Mouse (Mus musculus): ENCODE measurements around the gene Mum1l1. TPM values are rescaled to one million over a fixed set of nuclear protein-coding genes. Genes with fewer than 3 reads are reported as not detected.

The Mum1l1 gene
- polyA plus RNA-seq, 1 experiment, result 4.2 TPM

DNA sequence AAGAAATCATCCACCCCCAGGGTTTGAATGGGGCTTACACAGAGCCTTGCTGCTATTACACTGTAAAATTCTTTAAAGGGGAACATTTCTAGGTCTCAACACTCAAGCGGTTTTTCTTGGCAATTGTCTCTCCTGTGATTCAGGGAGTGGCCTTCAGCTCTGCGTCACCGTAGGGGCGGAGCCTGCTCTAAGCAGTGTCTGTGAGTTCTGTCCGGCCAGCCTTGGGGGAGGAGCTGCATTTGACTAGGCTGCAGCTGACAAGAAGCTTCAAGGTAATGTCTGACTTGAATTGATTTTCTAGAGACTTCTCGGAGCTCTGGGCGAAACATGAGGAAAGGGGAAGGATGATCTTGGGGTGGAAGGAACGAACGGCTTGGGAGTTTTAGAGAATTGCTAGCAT is 21.3 kb downstream of the Mum1l1 start:
- TF ChIP-seq MYOD1 (IDR thresholded peaks at IDR 0.05; ENCODE audit: control insufficient read depth, insufficient read length, low read depth), result peak; percentile 4
- TF ChIP-seq FOSL1 (IDR thresholded peaks at IDR 0.05; ENCODE audit: insufficient read depth, low read length, poor library complexity, severe bottlenecking), result no peak
- Histone ChIP-seq H3K36me3 (ENCODE audit: control insufficient read depth, insufficient read depth) (peaks cover 21% of the 10 kb centered on the region), H3K79me2 (ENCODE audit: control insufficient read depth, insufficient read depth) (no peaks in the 10 kb centered on the region), H3ac (ENCODE audit: control insufficient read depth, insufficient read length, low read depth) (no peak overlapping the region), H3K27me3 (ENCODE audit: control insufficient read depth, insufficient read depth, insufficient read length) (no peaks in the 10 kb centered on the region), H3K79me3 (ENCODE audit: low read depth) (peaks cover 1% of the 10 kb centered on the region), H3K4me3 (ENCODE audit: insufficient read depth, poor library complexity, severe bottlenecking) (no peak overlapping the region)

DNA sequence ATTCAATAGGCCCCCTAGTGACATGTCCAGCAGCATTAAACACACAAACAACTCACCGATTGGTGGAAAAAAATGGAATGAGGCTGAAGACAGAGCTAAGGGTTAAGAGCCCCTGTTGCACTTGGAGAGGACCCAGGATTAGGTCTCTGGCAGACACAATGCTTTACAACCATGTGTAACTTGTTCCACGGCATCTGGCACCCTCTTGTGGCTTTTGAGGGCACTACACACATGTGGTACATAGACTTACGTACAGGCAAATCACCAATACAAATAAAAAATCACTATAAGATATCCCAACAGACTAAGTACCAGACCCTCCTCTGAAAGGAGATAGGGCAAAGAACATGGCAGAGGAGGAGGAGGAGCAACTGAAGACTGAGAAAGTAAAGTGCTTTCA is 37.5 kb downstream of the Mum1l1 start:
- Histone ChIP-seq H3K79me3 (ENCODE audit: low read depth) (no peaks in the 10 kb centered on the region), H3K79me2 (ENCODE audit: control insufficient read depth, insufficient read depth) (no peaks in the 10 kb centered on the region), H3K27me3 (ENCODE audit: control insufficient read depth, insufficient read depth, insufficient read length) (no peaks in the 10 kb centered on the region), H3K4me3 (ENCODE audit: insufficient read depth, poor library complexity, severe bottlenecking) (no peak overlapping the region), H3ac (ENCODE audit: control insufficient read depth, insufficient read length, low read depth) (no peak overlapping the region), H3K36me3 (ENCODE audit: control insufficient read depth, insufficient read depth) (no peaks in the 10 kb centered on the region)
- no peak for TF ChIP-seq USF1 (IDR thresholded peaks at IDR 0.05; ENCODE audit: low read depth)
- peak; percentile 3 for TF ChIP-seq CTCF (IDR thresholded peaks at IDR 0.05; ENCODE audit: control insufficient read depth, insufficient read depth, insufficient read length)

DNA sequence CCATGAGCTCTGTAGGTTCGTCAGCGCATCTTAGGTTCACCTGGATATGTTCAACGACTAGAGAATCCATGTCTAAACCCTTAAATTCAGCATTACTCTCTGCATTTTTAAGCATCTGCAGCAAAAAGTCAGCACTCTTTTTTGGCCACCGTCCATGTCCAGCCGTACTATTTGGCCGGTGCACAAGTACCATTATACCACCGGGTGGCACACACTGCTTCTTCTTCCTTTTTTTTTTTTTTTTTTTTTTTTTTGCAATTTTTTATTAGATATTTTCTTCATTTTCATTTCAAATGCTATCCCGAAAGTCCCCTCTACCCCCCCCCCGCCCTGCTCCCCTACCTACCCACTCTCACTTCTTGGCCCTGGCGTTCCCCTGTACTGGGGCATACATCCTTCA is 47.2 kb downstream of the Mum1l1 start:
- no peak overlapping the region for H3K4me3 ChIP-seq (ENCODE audit: insufficient read depth, poor library complexity, severe bottlenecking)
- no peaks in the 10 kb centered on the region for H3K27me3 ChIP-seq (ENCODE audit: control insufficient read depth, insufficient read depth, insufficient read length)
- no peak overlapping the region for H3ac ChIP-seq (ENCODE audit: control insufficient read depth, insufficient read length, low read depth)
- H3K36me3 ChIP-seq (ENCODE audit: control insufficient read depth, insufficient read depth), result no peaks in the 10 kb centered on the region
- no peaks in the 10 kb centered on the region for H3K79me3 ChIP-seq (ENCODE audit: low read depth)
- H3K79me2 ChIP-seq (ENCODE audit: control insufficient read depth, insufficient read depth), result no peaks in the 10 kb centered on the region
- no peak for TF ChIP-seq USF1 (IDR thresholded peaks at IDR 0.05; ENCODE audit: low read depth)
- no peak for TF ChIP-seq MYOG (IDR thresholded peaks at IDR 0.05; ENCODE audit: control insufficient read depth, extremely low read depth, insufficient read length)
- no peak for TF ChIP-seq CTCF (IDR thresholded peaks at IDR 0.05; ENCODE audit: control insufficient read depth, insufficient read depth, insufficient read length)
- no peak for TF ChIP-seq MAX (IDR thresholded peaks at IDR 0.05)
- no peak for TF ChIP-seq FOSL1 (IDR thresholded peaks at IDR 0.05; ENCODE audit: insufficient read depth, low read length, poor library complexity, severe bottlenecking)
- TF ChIP-seq CEBPB (IDR thresholded peaks at IDR 0.05; ENCODE audit: low read depth), result no peak
- no peak for TF ChIP-seq MYOD1 (IDR thresholded peaks at IDR 0.05; ENCODE audit: control insufficient read depth, insufficient read length, low read depth)

DNA sequence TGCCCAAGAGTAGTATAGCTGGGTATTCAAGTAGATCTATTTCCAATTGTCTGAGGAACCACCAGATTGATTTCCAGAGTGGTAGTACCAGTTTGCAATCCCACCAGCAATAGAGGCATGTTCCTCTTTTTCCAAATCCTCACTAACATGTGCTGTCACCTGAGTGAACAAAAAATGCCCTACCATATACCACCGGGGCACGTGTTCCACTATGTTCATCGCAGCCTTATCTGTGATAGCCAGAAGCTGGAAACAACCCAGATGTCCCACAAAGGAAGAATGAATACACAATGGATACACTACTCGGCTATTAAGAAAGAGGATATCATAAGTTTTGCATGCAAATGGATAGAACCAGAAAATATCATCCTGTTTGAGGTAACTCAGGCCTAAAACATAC is 72.1 kb downstream of the Mum1l1 start:
- Histone ChIP-seq H3K36me3 (ENCODE audit: control insufficient read depth, insufficient read depth) (no peaks in the 10 kb centered on the region), H3K4me3 (ENCODE audit: insufficient read depth, poor library complexity, severe bottlenecking) (no peak overlapping the region), H3K27me3 (ENCODE audit: control insufficient read depth, insufficient read depth, insufficient read length) (no peaks in the 10 kb centered on the region), H3K79me2 (ENCODE audit: control insufficient read depth, insufficient read depth) (no peaks in the 10 kb centered on the region), H3ac (ENCODE audit: control insufficient read depth, insufficient read length, low read depth) (no peak overlapping the region), H3K79me3 (ENCODE audit: low read depth) (no peaks in the 10 kb centered on the region)
- TF ChIP-seq FOSL1 (IDR thresholded peaks at IDR 0.05; ENCODE audit: insufficient read depth, low read length, poor library complexity, severe bottlenecking) (no peak), CTCF (IDR thresholded peaks at IDR 0.05; ENCODE audit: control insufficient read depth, insufficient read depth, insufficient read length) (no peak), USF1 (IDR thresholded peaks at IDR 0.05; ENCODE audit: low read depth) (no peak), CEBPB (IDR thresholded peaks at IDR 0.05; ENCODE audit: low read depth) (no peak), MYOG (IDR thresholded peaks at IDR 0.05; ENCODE audit: control insufficient read depth, extremely low read depth, insufficient read length) (no peak), MAX (IDR thresholded peaks at IDR 0.05) (no peak), MYOD1 (IDR thresholded peaks at IDR 0.05; ENCODE audit: control insufficient read depth, insufficient read length, low read depth) (no peak)

Other genes starting within 250 kb of the Mum1l1 start
- not detected for gene Serpina7, start 124.8 kb upstream of the Mum1l1 start, polyA plus RNA-seq (2012; fragmentation: generic; extraction: Trizol)
- not detected for gene 4930513O06Rik, start 123.8 kb upstream of the Mum1l1 start, polyA plus RNA-seq (2012; fragmentation: generic; extraction: Trizol)
- not detected for gene 4933428M09Rik, start 30.8 kb upstream of the Mum1l1 start, polyA plus RNA-seq (2012; fragmentation: generic; extraction: Trizol)
- not detected for gene Trap1a, start 123.6 kb downstream of the Mum1l1 start, polyA plus RNA-seq (2012; fragmentation: generic; extraction: Trizol)

All from C2C12 (cell line).